Mouse (Mus musculus): Measurements from ENCODE around the gene Manf. TPM values are rescaled to one million over a fixed set of nuclear protein-coding genes. Genes with fewer than 3 reads are reported as not detected.

Manf gene
- polyA plus RNA-seq (2012; rRNA removed; ENCODE audit: low replicate concordance), result 7.4 and 10.4 TPM in 2 replicates

DNA sequence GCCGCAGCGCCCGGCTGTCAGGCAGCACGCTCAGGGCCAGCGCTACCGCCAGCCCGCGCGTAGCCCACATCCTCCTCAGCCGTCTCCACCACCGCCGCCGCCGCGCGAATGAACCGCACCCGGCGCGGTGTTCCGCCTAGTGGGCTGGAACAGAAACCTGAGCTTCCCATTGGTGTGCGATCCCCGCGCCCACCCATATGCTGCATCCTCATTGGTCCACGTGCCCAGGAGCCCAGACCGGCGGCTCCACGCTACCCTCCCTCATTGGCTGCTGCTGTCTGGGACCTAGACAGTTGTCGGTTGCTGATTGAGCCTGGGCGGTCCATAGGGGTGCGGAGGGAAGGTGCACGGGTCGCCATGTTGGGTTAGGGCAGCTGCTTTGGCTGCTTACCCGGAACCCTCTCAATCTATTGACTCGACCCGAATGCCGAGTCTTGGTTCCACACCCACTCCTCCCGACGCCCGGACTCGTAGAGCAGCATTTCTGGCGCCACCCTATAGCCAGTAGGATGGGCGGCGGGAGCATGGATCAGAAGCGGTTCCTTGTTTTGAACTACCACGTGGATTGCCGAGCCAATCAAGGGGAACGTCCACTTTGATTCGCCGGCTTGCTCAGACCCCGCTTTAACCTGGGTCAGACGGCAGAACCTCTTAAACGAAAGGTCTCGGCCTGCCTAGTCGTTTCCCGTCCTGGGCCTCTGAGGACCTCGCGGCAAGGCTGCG, at the start of gene Manf:
Gene Manf (minus strand): TSS at position 151 of the 723 bp plus-strand sequence.

DNA sequence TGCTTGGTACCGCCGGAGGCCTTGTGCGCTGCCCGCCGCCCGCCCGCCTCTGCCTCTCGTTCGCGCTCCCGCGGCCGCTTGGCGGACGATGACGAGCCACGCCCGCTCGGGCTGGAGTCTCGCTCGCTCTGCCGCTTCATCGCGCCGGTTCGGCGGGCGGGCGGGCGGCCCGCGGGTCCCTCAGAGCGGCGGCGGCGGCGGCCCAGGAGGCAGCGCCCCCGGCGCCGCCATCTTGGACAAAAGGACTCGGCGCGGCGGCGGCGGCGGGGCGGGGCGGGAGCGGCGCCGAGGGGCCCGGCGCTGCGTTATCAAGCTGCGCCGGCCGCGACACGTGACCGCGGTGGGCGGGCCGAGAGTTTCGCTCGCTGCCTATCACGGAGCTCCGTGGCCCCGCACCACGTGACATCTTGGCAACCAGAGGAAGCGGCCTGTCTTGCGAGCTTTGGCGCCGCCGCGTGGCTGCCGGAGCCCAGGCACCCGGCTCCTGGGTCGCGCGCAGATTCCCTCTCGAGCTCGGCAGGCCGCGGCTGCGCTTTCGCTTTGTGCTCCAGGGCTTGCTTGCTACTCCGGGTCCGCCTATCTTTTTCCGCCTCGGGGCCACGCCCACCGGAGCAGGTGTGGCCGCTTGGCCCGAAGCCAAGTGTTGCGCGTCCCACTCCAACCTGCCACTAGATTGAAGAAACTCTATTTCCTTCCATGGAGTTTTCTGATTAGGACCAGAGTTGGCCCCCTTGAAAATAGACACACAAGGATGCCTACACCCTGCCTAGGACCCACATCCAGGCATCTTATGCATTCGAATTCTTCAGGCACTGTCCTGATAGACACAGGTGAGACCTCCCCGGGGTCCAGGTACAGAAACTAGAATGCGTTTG, 4.7 kb downstream of the Manf start, which contains the start of gene Rbm15b:
Gene Rbm15b (minus strand): TSS at position 601 of the 875 bp plus-strand sequence.

DNA sequence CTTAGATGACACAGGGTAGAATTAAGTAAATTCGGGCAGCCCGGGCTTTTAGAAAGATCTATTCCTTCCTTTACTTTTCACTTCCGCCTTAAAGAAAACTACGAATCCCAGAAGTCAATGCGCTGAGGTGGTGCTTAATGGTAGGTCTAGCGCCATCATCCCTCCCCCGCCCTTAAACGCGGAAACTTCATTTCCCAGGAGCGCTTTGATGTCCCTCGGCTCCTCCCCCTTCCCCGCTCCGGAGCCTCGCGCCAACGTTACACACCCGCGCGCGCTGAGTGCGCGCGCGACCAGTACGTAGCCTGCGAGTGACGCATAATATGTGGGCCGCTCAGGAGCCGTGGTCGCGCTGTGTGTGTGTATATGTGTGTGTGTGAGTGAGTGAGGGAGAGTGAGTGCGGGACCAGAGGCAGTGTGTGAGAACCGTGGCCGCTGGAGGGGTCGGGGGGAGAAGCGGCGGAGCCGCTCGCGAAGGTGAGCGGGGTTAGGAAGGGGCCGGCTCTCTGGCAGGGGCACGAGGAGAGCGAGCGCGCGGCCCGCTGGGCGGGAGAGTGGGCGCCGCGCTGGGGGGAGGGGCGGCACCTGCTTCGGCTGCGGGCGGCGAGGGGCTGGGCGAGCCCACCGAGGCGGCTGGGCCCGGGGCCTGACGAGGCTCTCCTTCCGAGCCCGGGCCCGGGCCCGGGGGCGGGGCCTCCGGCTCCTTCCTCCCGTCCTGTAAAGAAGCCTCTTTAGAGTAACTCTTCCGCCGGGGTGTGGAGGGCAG, 70.0 kb downstream of the Manf start, which contains the start of gene Dcaf1:
Gene Dcaf1 (plus strand): TSS at position 257 of the 763 bp plus-strand sequence.

DNA sequence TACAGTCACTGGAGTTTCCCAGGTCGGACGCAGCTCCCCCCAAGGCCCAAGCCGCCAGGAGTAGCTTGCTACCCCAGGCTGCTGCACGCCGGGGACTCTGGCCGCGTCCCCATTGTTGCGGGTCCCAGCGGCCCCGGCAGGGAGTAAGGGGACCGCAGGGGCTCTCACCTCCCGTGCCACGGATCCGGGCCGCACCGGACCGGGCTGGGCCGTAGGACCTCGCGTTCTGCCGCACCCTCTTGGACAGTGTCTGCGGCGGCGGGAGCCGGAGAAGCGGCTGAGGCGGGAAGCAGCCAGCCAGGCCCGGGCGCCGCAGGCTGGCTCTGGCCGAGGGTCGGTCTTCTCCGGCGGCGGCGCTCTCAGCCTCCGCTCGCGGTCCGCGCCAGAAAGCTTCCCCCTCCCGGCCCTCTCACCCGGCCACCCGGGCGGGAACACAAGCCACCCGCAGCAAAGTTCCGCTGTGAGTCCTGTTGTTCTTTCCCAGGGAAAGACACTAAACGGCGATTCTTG, 102.9 kb downstream of the Manf start, which contains the start of gene Rad54l2:
Gene Rad54l2 (minus strand): TSS at position 383 of the 510 bp plus-strand sequence.

Other genes starting within 250 kb of the Manf start
- 0.03 TPM in 1 of 2 replicates, not detected in the other for gene Grm2, start 235.9 kb downstream of the Manf start, polyA plus RNA-seq (2012; rRNA removed; ENCODE audit: low replicate concordance)
- 116 and 129 TPM in 2 replicates for gene Tex264, start 206.1 kb downstream of the Manf start, polyA plus RNA-seq (2012; rRNA removed; ENCODE audit: low replicate concordance)
- gene Rad54l2, start 102.8 kb downstream of the Manf start, polyA plus RNA-seq (2012; rRNA removed; ENCODE audit: low replicate concordance), result 28.7 and 39.7 TPM in 2 replicates
- 11.1 and 17.1 TPM in 2 replicates for gene Dcaf1, start 70.1 kb downstream of the Manf start, polyA plus RNA-seq (2012; rRNA removed; ENCODE audit: low replicate concordance)
- 8.0 and 14.5 TPM in 2 replicates for gene Rbm15b, start 4.6 kb downstream of the Manf start, polyA plus RNA-seq (2012; rRNA removed; ENCODE audit: low replicate concordance)

All from mammary gland, adult 2 months (tissue).